Mouse (Mus musculus) erythroblast, embryonic 14.5 days (primary cell): ENCODE data around the gene Egfl6.

Source experiments
- GATA1 ChIP-seq: IDR thresholded peaks from 2 replicates; pipeline ENCODE4 v1.6.1; 2012; ENCODE audit warnings: low read length, inconsistent platforms, mixed read lengths
- TAL1 ChIP-seq: IDR thresholded peaks from 3 replicates; pipeline ENCODE4 v1.6.1; 2012; ENCODE audit warnings: low read length, inconsistent platforms, mixed read lengths

DNA sequence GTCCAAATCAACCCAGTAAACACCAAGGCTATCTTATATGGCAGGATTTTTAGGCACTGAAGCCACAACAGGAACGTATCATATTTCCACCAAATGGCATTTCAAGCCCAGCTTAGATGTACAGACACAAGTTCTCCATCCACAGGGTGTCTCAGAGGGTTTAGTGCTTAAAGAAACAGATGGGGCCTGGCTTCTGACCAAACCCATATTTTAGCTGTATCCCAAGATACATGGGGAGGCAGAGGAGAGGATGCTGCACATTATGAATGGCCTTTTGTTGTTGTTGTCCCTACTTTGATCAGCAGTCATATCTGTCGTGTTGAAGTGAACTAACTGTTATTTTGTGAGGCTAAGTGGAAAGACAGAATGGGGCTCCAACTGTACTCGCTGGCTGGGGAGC lies 37.7 kb upstream of the Egfl6 start:
- TF ChIP-seq GATA1, result no peak
- no peak for TF ChIP-seq TAL1
